Mouse (Mus musculus) testis, adult 2 months (tissue): ENCODE results near the gene Camta1.

Source experiments
- CTCF ChIP-seq: fragments of 200-500 bp; IDR thresholded peaks from 2 replicates; pipeline ENCODE4 v1.5.1; 2012; ENCODE audit warnings: low read depth, mild to moderate bottlenecking, inconsistent platforms, low read length, moderate library complexity; ENCODE audit not compliant: control insufficient read depth, insufficient read depth, insufficient replicate concordance
- POLR2A ChIP-seq: fragments of 200-500 bp; IDR thresholded peaks from 2 replicates; pipeline ENCODE4 v1.6.1; 2012; ENCODE audit warnings: low read depth, mild to moderate bottlenecking, inconsistent platforms, low read length, moderate library complexity; ENCODE audit not compliant: control insufficient read depth

- TF ChIP-seq CTCF (no peak), POLR2A (no peak)
These were observed 964.6 kb downstream of the Camta1 start for GRCm38 (mm10) chr4:150896896-150897624.
